Mouse (Mus musculus) liver, embryonic 14.5 days (tissue): ENCODE results near the gene Myo10.

Experiments
- CTCF ChIP-seq: IDR thresholded peaks from 2 replicates; pipeline ENCODE4 v1.5.1; 2016; ENCODE audit warnings: antibody characterized with exemption, low read depth, control low read depth
- EP300 ChIP-seq: IDR thresholded peaks from 2 replicates; pipeline ENCODE4 v1.6.1; 2016; ENCODE audit warnings: antibody characterized with exemption, low read depth

DNA sequence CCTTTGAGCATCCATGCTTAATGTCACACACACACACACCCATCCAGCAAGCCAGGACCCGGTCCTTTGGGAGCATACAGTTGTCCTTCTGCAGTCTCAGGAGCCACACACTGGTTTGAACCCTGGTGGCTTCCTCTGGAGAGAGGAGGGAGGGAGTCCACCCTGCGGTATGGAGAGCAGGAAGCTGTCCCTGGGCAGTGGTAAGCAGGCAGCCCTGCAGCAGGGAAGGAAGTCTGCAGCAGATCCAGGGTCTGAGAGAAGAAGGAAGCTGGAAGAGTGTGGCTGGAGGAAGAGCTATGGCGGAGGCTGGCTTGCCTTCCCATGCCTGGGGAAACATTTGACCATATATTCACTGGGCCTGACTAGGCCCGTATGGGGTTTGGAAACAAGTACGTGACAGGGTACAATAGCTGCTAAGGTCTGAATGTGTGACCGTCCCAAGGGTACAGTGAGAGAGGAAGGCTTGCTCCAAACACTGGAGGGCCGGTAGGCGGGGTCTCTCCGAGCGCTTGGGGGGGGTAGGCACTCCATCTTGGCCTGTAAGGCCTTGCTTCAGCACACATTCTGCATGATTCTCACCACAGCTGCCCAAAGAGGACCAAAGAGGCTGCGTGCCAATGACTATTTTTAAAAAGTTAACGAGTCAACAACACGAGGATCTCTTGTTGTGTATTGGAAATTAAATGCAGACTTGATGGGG, 142.5 kb downstream of the Myo10 start:
- TF ChIP-seq CTCF (no peak), EP300 (no peak)
